Mouse (Mus musculus): ENCODE measurements at regions not wholly inside any gene's neighbourhood (a gene's known extent, or its start where the extent isn't known, plus 50 kb on each side); places are given as distances from the start of the nearest gene placed in this dataset.

- no peak for DNase-seq (ENCODE audit: low read depth, low spot score)
Observed at GRCm38 (mm10) chr6:104916787-104917186, 424.2 kb downstream of the Cntn6 start.

- no peak for DNase-seq (ENCODE audit: low read depth, low spot score)
Observed at GRCm38 (mm10) chr6:104922577-104922976, 430.0 kb downstream of the Cntn6 start.

- no peak for DNase-seq (ENCODE audit: low read depth, low spot score)
Observed at GRCm38 (mm10) chr6:104926088-104926487, 433.5 kb downstream of the Cntn6 start.

GRCm38 (mm10) chr6:104930284-104930683 is 437.7 kb downstream of the Cntn6 start:
- DNase-seq (ENCODE audit: low read depth, low spot score), result no peak

GRCm38 (mm10) chr6:104932153-104932552 is 439.6 kb downstream of the Cntn6 start:
- no peak for DNase-seq (ENCODE audit: low read depth, low spot score)

GRCm38 (mm10) chr6:104939134-104939533 is 446.5 kb downstream of the Cntn6 start:
- peak; percentile 10 for DNase-seq (ENCODE audit: low read depth, low spot score)

GRCm38 (mm10) chr6:104974517-104974916 is 481.9 kb downstream of the Cntn6 start:
- DNase-seq (ENCODE audit: low read depth, low spot score), result no peak

- DNase-seq (ENCODE audit: low read depth, low spot score), result peak; percentile 21
Observed at GRCm38 (mm10) chr6:104984144-104984543, 491.6 kb downstream of the Cntn6 start.

- DNase-seq (ENCODE audit: low read depth, low spot score), result no peak
Observed at GRCm38 (mm10) chr6:104989863-104990262, 497.3 kb downstream of the Cntn6 start.

- no peak for DNase-seq (ENCODE audit: low read depth, low spot score)
Observed at GRCm38 (mm10) chr6:104990366-104990765, 497.8 kb downstream of the Cntn6 start.

- no peak for DNase-seq (ENCODE audit: low read depth, low spot score)
Observed at GRCm38 (mm10) chr6:104999601-105000000, 507.0 kb downstream of the Cntn6 start.

GRCm38 (mm10) chr6:105020672-105021071 is 528.1 kb downstream of the Cntn6 start:
- DNase-seq (ENCODE audit: low read depth, low spot score), result no peak

- no peak for DNase-seq (ENCODE audit: low read depth, low spot score)
Observed at GRCm38 (mm10) chr6:105021174-105021573, 528.6 kb downstream of the Cntn6 start.

- no peak for DNase-seq (ENCODE audit: low read depth, low spot score)
Observed at GRCm38 (mm10) chr6:105066146-105066545, 573.6 kb downstream of the Cntn6 start.

GRCm38 (mm10) chr6:105090882-105091281 is 586.6 kb upstream of the Cntn4 start:
- DNase-seq (ENCODE audit: low read depth, low spot score), result peak; percentile 36
